Mouse (Mus musculus) left cerebral cortex, adult 9 months (tissue): ENCODE results near the gene A030005K14Rik.

Source experiments
- DNase-seq, 2 experiments: peaks; one replicate each; pipeline ENCODE4 v3.0.0; 2022; ENCODE audit warnings: low spot score in 2 of 2

Gene A030005K14Rik

DNA sequence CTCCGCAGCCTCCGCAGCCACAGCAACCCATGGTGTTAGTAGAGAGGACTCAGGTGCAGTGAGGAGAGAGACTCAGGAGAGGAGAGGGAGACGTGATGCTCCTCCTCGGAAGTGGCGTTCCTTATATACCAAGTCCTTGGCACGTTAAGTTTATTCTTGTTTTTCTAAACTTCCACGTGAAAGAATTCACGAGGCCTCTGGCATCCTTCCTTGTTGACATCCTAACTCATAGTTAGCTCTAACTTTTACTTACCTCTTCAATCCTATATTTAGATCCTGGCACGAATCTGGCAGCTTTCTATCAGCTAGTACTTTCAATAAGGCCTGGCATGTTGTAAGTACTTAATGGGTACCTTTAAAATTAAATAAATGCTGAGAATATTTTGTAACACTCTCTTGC, at the start of gene A030005K14Rik:
Gene A030005K14Rik (minus strand): TSS at position 101 of the 400 bp plus-strand sequence.
- DNase-seq = no peak

GRCm38 (mm10) chr1:83107410-83107978, 48.3 kb upstream of the A030005K14Rik start:
- DNase-seq = no peak

GRCm38 (mm10) chr1:83105464-83105863, 46.3 kb upstream of the A030005K14Rik start:
- DNase-seq = no peak

DNA sequence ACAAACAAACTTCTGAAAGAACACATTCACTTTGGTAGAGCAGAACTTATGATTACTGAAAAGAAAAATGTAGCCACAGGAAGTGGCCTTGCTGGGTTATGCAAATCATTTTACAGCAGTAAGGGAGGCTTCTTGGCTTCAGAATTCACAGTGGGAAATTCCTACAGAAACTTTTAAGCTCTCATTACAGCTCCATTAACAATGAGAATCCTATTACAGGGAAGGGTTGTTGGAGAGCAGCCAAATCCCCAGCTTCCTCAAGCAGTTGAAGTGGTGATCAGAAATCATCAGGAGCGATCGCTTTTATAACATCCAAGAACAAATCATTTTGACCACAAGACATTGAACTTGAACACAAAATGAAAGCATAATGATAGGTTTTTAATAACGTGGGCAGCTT, 42.7 kb upstream of the A030005K14Rik start:
- no peak for DNase-seq

- DNase-seq = no peak
These were observed 40.5 kb upstream of the A030005K14Rik start for GRCm38 (mm10) chr1:83099580-83100137.

DNA sequence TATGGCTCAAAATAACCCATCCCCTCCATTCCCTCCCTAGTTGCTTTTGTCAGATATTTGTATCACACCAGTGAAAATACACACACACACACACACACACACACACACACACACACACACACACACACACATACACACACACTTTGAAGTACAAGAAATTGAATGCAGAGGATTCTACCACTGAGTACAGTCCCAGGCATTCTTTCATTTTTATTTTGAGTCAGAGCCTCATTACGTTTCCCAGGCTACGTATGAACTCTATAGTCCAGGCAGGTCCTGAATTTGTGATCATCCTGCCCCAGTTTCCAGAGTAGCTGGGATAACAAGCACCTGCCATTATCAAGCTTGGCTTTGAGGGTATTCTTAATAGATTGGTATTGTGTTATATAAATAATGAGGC, 40.0 kb upstream of the A030005K14Rik start:
- no peak for DNase-seq

- no peak for DNase-seq
These were observed 37.8 kb upstream of the A030005K14Rik start for GRCm38 (mm10) chr1:83096935-83097334.

DNA sequence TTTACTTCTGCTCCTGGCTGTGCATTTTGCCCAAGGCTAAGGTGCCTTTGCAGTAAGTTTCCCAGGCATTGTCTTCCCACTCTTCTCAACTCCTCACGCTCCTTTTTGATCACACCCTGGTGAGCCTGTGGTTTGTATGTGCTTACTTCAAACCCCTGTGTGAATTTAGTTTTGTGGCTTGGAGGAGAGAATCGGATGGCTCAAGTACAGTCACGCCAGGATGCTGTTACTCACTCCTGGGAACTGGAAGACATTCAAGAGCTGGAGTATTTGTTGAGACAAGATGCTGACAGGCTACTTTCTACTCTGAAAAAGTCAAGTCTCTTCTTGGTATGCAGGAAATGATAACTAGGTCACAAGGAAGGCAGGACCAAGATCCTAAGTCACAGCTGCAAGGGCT, 32.1 kb upstream of the A030005K14Rik start:
- no peak for DNase-seq

DNA sequence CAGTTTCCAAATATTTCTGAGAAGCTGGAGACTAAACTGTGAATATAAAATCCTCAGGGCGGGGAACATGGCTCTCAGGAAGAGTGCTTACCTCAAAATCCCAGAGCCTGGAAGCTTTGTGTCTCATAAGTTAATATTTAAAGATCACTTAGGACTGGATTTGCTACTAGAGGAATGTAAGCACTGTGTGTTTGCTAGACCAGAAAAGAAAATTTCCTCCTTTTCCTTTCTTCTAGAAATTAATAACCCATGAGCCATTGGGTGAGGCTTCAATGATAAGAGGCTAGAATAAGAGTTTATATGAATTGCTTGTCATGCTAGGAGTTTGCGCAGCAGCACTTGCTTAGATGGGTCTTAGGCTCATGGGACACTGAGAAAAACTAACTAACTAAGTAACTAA, 25.6 kb upstream of the A030005K14Rik start:
- DNase-seq = no peak

DNA sequence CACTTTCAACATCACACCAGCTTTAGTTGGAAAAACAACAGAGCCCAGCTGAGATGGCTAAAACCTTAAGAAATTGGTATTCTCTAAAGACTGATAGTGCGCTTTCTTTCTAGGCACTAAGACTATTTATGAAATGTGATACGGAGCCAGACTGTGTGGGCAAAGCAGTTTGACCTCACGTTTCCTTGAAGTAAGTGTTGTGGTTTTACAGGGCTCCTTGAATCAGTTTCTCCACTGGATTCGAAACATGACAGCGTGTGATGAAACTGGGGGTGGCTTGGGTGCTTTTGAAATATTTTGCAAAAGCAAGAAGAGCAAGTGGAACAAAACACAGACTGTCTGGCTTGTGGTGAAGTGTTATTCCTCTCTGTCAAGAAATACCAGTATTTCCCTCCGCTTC, 17.8 kb upstream of the A030005K14Rik start:
- peak in 1 of 2 experiments; percentile 5 for DNase-seq

GRCm38 (mm10) chr1:83076190-83076917, 17.2 kb upstream of the A030005K14Rik start:
- DNase-seq = peak in 1 of 2 experiments; percentile 31

DNA sequence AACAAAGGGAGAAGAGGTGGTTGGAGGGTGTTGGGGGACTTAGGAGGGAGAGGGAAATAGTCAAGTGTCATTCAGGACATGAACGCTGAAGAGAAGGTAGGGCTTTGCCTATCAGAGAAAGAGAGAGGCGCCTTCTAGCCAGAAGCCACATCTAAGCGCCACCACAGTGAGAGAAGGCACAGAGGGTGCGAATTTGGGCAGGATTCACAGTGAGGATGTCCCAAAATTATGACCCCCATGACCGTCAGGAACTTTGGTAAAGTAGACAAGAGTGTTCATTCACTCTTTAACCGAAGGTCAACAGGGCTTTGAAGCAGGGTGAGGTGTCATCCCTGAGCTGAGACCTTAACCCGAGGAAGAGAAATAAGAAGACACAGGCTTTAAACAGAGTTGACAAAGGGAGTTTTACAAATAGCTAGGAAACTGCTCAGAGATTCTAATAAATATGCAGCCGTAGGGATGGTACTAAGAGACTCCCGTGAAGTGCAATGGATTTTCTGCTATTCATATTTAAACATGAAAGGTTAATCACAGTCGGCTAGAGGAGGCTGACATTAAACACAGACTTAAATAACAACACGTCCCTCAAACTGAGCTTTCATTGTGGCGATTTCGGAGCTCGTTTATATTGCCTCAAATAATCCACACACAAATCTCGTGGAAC, 16.5 kb upstream of the A030005K14Rik start:
- DNase-seq = no peak

GRCm38 (mm10) chr1:83067205-83067604, 8.0 kb upstream of the A030005K14Rik start:
- peak in 1 of 2 experiments; percentile 5 for DNase-seq

DNA sequence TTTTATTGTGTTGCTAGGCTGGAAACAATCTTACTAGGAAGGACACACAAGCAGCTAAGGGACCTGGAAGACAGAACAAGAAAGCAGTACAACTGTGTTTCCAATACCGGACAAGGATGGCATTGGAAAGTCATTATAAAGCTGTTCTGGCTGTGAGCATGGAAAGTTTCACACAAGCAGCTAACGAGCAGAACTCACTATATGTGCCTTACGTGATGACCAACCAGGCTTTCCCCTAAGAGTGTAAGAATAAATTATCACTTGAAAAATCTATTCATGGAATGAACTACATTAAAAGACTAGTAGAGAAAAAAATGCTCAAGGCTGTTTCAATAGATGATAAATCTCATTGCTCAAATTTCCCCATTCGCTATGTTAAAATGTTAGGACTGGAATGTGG, 7.4 kb upstream of the A030005K14Rik start:
- no peak for DNase-seq

DNA sequence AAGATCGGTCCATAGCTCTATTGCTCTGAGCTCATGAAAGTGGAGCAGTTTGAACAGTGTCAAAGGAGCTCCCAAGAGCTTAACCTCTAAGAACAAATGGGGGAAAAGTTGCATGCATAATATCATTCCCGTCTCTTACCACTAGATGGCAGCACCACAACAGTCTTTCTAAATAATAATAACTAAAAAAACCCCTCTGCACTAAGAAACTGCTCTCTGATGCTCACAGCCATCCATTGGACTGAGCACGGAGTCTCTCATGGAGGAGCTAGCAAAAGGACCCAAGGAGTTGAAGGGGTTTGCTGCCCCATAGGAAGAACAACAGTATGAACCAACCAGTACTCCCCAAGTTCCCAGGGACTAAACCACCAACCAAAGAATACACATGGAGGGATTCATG, 5.7 kb upstream of the A030005K14Rik start:
- peak in 1 of 2 experiments; percentile 23 for DNase-seq

GRCm38 (mm10) chr1:83060643-83061042, 1.5 kb upstream of the A030005K14Rik start, which contains the start of gene Krtap28-13:
Gene Krtap28-13, plus strand, starts transcription at chr1:83060930.
- no peak for DNase-seq

DNA sequence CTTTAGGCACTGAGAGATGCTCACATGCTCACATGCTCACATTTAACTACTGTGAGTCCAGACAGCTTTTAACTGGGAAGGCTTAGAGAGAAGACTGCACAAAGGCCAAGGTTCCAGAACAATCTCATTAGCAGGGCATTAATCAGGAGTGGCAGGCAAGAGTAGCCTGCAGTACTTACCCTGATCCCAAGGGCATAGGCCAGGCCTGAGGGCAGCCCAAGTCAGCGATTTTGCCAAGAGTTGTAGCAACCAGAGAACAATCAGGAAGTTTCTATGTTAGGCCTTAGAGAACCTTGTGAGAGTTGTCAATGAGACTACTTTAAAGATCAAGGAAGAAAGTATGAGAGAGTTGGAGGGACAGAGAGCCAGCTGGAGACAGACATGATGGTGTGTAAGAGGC, 697 bp downstream of the A030005K14Rik start:
- DNase-seq = no peak

DNA sequence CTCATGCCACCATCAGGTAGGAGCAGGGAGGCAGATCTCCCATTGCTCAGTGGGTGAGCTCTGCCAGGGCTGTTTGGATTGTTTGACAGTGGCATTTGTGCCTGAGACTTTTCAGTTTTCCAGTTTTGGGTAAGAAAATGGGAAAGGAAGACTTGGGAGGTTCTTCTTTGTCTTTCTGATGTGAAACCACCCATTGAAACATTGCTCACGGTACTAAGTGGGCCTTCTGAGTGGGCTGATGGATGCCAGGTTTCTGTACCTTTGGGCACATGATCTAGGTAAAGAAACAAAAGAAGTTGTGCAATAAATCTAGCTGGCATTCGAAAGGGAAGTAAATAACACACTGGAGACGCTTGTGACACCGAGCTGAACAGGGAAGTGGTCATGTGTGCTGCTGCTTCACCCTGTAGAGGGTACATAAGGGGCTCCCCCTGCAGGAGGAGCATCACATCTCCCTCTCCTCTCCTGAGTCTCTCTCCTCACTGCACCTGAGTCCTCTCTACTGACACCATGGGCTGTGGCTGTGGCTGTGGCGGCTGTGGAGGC, 14.2 kb downstream of the A030005K14Rik start, which contains the start of gene Gm47969:
Gene Gm47969 (plus strand): TSS at position 51 of the 546 bp plus-strand sequence.
- no peak for DNase-seq

GRCm38 (mm10) chr1:83042380-83042779, 16.8 kb downstream of the A030005K14Rik start, which contains the start of gene Krtap28-10:
Gene Krtap28-10, minus strand, starts transcription at chr1:83042480.
- DNase-seq = no peak

DNA sequence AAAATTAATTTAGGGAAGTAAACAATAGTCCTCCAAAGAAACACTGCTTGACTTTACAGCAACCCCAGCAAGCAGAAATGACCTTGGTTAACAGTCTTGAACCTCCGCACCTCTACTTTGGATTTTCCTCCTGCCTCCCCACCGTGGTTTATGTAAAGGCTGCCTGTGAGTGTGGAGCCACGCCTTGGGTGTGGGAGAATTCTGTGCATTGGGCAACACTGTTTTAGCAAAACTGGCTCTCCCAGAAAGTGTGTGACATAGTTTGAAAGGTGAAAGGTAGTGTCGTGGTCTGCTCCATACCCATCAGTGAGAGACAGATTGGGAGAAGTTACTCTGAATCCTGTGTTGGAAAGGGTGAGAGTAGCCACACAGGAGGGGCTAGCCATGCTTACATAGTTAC, 20.1 kb downstream of the A030005K14Rik start:
- no peak for DNase-seq

GRCm38 (mm10) chr1:83038109-83038672, 21.0 kb downstream of the A030005K14Rik start, which contains the start of gene Slc19a3:
Gene Slc19a3, minus strand, starts transcription at chr1:83038448.
- DNase-seq = peak in 1 of 2 experiments; percentile 26
